In genomic region chr4:98032332-98032731, GRCm38 (mm10) we compare ENCODE assay signal across 17 mouse cellular contexts.
"Had no signal": no experiment of that assay in that cellular context is flagged by ENCODE, and none has a peak within 500 bp of the region (broad histone marks: within the 10 kb centered on the region; RNA-seq: fewer than 3 reads in every experiment).

No protein-coding gene starts in this region.

- H3K27ac ChIP-seq: midbrain, embryonic 10.5 days; midbrain, embryonic 12.5 days; neural tube, embryonic 13.5 days; neural tube, embryonic 15.5 days had no signal

- DNase-seq: lung, adult 18-20 months; lung, embryonic 14.5 days; lung, postnatal 10 days; lung, postnatal 4 days; midbrain, embryonic 14.5 days; retina, postnatal 1 day; right cerebral cortex, postnatal 25 days; right cerebral cortex, postnatal 4 days; thymus, adult 2 months; thymus, postnatal 25 days; thymus, postnatal 4 days had no signal

- ATAC-seq: midbrain, embryonic 16.5 days had no signal

- H3K9ac ChIP-seq: lung, embryonic 14.5 days; midbrain, embryonic 12.5 days; neural tube, embryonic 13.5 days; neural tube, embryonic 15.5 days had no signal

- H3K27me3 ChIP-seq: midbrain, embryonic 12.5 days; neural tube, embryonic 13.5 days; neural tube, embryonic 15.5 days had no signal

- H3K4me3 ChIP-seq: midbrain, embryonic 10.5 days; midbrain, embryonic 12.5 days; myocyte; neural tube, embryonic 13.5 days; neural tube, embryonic 15.5 days had no signal

- H3K9me3 ChIP-seq: midbrain, embryonic 10.5 days; midbrain, embryonic 12.5 days; neural tube, embryonic 13.5 days; neural tube, embryonic 15.5 days had no signal

- H3K4me2 ChIP-seq: lung, embryonic 14.5 days; midbrain, embryonic 12.5 days; neural tube, embryonic 13.5 days; neural tube, embryonic 15.5 days had no signal

- H3K36me3 ChIP-seq: midbrain, embryonic 10.5 days; midbrain, embryonic 12.5 days; neural tube, embryonic 13.5 days; neural tube, embryonic 15.5 days had no signal
